Mouse (Mus musculus) yolk sac, embryonic 10.5 days (tissue): Measurements from ENCODE around the gene Copg2.

Experiments
- DNase-seq: peaks from one replicate; pipeline ENCODE4 v3.0.0-alpha.2; 2017; ENCODE audit warnings: low spot score

Copg2 gene

DNA sequence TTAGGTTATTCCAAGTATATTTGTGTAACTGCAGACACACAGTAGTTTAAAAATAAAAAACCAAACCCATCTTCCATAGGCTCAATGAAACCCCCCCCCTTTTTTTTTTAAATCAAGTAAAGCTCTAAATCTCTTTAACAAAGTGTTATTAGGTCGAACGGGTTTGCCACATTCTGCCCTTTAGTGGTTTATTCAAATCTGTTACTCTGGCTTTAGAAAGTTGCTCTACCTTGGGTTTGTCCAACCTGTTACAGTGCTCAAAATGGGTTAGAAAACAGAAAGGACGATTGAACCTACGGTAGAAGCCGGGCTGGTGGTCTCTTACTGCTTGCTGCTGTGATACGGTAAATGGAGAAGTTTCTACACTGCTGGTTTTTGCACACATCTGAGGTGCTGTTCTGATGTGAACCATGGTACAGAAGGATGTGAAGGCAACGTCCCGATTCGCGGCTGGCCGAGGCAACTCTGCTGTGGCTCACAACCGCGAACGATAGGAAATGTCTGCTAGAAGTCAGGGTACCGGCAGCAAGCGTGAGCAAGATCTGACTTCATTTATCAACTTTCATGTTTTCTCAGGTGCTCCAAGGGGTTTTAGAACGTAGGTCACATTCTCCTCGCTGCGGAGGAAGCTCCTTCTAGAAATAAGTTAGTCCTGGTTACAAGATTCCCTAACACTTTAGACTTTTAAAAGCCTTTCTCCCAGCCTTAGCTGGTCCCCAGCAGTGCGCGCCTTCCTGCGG lies 161.4 kb downstream of the Copg2 start:
- DNase-seq, result no peak

DNA sequence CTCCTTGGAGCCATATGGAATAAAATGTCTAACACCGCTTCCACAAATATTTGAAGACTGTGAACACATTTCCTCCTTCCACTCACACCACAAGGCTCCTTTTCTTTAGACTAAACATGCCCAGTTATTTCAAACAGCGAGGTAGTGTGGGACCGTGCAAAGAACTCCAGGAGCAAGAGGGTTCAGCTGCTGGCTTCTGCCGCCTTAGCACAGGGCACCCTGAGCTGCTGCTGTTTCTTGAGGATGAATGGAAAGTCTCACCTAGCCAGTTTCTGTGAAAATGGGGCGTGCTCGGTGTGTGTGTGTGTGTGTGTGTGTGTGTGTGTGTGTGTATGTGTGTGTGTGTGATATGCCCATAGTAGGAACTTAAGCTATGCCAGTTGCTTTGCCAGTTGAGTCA lies 162.1 kb downstream of the Copg2 start:
- no peak for DNase-seq

DNA sequence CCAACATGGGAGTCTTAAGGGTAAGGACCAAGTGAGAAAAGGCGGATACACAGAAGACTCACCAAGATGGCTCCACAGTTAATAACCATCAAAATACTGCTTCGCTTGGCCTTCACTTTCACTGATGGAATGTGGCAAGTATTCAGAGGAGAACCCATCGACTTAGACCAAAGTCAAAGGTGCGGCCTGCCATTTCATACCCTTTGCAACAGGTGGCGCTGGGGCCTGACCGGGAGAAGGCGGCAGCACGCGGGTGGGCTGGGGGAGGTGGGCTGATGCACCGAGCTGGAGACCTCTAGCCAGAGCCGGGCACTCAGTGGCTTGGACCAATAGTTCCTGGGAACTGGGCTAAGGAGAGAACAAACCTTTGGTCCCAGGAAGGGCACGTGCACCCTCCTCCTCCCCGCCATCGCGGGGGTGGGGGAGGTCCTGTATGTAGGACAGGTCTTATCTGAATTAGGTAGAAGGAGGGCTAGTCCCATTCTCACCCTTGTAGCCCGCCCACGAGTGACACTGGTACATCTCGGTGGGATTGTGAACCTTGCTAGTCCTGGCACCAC lies 163.9 kb downstream of the Copg2 start:
- no peak for DNase-seq

DNA sequence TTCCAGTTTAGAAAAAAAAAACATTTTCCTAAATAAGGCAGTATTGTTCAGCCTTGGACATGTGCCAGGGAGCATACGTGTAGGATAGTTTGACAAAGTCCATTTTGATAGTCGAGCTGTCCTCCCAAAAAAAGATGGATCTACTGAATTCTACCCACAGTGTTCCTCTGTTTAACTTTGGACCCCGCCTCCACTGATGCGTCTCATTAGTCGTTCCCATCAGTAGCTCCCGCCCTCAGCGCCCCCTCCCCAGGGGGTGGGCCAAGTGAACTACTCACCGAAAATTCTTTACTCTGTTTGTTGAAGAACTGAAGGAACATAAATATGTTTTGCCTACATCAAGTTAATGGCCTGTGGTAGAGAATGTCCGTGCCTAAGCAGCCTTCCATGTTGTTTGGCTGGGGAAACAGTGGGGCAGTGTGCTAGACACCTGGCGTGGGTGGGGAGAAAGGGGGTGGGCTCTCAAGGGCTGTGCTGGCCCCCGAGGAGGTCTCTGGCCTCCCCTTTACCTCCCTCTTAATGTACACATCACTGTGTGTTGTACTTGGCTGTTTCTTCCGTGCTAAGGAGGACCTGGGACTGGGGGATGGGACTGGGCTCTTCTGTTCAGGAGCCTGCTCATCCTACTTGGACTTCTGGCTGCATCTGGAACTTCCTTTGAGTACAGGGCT lies 166.2 kb downstream of the Copg2 start:
- DNase-seq, result no peak

DNA sequence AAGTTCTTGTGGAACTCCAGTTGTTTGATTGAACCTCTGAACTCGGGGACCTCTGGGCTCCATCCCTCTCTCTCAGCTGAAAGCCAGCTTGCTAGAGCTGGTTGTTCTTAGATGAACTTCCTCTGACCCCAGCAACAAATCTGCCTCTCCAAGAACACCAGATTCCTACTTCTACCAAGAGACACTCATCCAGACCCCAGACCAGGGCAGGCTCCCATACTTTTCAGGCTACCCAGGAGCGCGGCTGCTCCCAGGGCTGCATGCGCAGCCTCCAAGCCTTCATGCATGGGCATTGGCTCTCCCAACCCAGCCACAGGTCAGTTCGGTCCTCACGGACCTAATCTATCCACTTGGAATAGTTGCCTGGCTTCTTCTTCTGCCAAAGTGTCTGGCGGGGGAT lies 173.3 kb downstream of the Copg2 start, which contains the start of gene Mest:
TSS of gene Mest (plus strand) at position 217 of the 400 bp plus-strand sequence.
- no peak for DNase-seq

DNA sequence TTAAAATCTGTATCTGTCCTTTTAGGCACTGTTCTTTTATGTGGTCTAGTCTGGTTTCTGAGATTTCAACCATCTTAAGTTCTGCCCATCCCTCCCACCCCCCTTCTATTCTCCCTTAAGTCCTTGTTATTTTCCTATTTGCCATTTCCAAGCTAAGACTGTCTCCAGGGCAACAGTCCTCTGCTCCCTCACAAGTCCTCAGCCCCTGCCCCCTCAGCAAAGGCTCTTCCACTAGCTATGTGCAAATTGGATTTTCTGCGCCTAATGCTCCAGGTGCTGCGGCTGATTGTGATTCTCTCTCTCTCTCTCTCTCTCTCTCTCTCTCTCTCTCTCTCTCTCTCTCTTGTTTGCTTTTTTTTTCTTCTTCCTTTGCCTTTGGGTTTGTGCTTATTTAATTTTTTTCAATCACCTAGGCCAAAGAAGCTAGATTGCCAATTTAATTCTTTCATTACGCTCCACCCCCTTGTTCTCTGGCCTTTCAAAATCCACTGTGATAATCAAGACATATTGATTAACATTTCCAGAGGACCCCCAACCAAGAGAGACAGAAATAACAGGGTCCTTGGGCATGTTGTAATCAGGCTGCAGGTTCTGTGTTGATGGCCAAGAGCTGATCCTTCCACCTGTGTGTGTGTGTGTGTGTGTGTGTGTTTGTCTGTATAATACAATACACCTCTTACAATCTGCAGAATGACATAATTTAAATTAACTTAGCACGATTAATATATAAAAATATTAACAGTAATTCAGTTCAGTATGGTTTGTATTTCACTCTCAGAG lies 174.0 kb downstream of the Copg2 start:
- no peak for DNase-seq

DNA sequence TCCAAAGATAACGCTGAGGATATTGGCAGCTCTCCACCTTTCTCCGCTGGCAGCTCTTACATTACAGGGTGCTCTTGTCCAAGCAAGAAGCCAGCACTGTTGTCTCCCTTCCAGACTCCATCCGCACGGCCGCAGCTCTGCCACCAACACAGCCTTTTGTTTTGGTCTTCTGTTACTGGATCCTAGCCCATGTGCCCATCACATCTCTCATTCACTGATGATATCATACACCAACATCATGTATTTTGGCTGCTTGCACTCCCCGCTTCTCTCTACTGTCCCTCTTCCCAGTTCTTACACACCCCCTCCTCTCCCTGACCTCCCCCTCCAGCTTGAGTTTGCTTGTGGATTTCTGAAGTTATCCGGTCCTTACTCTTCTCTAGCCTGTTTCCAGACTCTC lies 179.8 kb downstream of the Copg2 start:
- DNase-seq, result no peak

DNA sequence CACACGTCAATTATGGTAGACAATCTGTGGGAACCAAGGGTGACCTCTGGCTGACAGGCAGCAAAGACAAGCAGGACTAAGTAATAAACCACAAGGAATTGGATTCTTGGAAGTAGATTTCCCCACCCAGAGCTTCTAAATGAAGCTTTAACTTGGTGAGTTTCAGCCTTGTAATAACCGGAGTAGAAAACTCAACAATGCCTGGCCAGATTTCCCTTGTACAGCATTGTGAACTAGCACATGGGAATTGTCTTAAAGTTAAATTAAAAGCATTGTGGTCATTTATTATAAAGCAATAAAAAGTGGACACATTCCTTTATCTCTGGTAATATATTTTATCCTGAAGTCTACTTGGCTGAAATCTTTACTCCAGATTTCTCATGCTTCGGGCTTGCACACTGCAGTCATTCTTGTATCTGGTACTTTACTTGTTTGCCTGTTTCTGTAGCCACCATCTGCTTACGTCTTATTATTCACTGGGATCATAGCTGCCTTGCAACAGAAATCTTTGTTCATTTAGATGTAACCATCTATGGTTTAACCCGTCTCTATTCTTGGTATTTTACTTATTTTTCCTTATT lies 181.6 kb downstream of the Copg2 start:
- no peak for DNase-seq

DNA sequence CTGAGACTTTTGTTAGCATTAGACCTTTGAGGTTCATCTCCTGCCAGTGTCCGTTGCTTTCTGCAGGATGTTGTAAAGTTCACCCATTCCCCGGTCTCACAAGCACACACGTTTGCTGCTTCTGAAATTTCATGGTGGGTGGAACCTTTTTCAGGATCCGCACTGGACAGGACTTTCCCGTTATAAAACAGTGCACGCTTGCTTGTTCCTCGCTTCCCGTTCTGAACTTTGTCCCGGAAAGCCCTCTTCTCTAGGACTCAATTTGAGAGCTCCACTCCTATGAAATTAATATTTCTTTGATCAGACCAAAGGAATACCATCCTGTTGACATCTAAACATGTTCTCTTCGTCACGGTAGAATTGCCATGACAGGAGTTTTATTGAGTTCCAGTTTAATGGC lies 182.7 kb downstream of the Copg2 start:
- no peak for DNase-seq

DNA sequence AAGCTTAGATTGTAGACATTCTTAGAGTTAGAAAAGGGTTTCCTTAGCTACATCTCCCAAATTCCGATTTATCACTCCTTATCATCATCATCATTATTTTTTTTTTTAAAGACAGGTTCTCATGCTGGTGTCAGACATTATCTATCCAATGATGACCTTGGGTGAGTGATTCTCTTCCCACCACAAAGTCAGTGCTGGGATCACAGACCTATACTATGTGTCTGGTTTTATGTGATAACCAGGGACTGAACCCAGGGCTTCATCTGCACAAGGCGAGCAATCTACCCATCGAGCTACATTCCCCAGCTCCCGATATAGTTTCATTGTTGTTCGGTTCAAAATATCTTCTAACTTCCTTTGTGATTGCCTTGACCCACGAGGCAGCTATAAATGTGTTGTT lies 183.1 kb downstream of the Copg2 start:
- no peak for DNase-seq

DNA sequence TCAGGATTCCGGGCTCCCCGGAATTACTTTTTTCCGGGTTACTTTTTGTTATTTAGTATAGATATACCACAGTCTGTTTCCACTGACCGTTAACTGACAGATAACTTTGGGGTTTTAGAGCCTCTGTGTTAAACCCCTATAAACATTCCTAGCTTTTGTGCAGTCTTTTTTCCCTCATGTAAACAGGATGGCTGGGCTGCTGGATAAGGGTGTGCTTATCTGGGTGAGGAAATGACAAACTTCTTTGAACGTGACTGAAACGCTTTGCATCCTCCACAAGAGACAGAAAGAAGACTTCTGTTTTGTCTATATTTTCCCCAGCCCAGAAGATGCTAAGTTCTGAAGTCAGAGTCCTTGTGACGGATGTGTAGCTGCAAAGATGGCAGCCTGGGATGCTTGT lies 184.1 kb downstream of the Copg2 start:
- DNase-seq, result no peak

DNA sequence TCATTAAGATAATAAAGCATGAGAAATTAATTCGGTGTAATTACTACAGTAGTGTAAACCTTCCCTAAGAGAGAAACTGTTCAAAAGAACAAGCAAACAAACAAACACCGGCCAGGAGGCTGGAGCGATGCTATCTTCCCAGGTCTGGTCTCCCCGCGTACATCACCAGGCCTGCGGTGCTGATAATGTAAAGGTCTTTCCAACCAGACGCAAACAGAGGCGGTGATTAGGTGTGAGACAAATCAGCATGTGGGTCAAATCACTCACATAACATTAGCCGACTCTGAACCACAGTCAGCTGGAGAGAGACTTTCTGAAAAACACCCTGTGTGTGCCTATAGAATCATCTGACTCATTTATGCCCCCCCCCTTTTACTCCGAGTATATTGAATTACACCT lies 185.2 kb downstream of the Copg2 start:
- no peak for DNase-seq

DNA sequence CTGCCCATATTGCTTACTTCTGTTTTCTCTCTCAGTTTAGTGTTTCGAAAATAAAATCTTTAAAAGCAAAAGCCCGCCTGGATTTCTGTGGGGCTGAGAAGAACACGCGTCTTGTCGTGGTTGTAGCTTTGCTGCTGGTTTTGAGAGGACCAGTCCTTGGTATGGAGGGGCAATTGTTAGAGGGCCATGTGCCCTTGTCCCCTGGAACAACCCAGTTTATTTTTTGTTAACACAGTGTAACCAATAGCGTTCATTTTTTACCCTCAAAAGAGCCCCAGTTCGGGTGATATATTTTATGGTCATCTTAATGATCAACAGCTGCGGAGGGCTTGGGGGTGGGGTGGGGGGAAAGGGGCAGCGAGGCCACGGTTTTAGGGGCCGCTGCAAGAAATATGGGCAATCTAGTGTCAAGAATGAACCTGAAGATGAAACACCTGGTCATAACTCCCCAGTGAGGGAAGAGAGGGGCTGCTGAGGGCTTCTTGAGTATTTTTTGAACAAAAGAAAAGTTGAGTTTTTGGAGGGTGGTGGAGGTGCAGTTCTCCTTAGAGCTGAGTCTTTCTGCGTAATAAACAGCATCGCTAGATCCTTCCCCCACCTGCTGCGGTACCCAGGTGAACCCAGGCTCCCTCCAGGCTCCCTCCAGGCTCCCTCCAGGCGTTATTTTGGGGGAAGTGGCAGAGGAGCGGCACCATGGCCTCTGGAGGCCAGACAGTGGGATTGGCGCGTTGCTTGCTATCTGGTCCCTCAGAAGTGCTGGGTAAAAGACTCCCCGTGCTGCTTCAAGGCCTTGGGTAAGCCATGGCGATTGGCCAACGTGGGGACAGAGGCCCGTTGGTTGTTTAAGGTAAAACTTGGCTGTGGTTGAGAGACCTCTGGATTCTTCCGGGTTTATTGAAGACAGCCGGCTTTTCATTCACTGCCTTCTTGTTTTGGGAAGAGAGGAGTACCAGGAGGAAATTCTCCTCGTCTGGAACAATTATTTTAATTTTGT lies 185.9 kb downstream of the Copg2 start:
- no peak for DNase-seq

DNA sequence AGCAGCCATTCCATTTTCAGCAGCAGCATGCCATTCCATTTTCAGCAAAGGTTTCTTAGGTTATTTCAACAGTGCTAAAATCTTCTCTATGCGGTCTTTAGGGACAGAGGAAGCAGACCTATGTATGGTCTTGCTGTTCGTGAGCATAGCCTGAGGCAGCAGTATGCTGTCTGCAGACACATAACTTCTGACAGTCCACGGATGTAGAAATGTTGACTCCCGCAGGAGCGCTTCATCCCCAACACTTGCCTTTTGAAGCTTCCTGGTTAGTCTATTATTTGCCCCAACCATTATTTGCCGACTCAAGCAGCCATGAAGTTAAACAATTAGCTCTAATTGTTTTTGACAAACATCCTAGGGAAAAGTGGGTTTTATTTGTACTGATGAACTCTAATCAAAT lies 187.5 kb downstream of the Copg2 start:
- DNase-seq, result no peak

DNA sequence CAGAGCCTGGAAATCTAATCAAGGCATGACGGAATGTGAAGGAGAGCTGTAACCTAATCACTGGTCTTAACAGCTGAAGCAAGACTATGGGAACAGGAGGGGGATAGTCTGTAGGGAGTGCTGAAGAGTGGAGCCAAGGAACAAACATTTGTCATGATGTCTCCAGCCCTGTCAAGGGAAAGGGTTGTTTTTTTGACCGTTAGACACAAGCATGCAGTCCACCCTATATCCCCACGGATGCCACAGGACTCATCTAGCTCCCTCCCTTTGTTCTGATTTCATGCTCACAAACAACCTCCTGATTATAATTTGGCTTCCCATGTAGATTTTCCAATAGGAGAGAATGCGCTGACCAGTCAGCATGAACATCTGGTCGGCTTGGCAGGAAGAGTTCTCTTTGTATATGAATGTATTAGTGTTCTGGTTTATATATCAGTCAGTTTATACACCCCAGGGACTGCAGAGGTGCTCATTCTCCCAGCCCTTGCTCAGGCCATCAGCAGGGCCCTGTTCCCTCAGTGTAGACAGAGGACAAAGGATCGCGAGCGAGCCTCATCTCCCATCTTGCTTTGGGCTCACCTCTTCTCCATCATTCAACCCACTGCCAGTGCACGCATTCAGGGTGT lies 192.5 kb downstream of the Copg2 start:
- no peak for DNase-seq

DNA sequence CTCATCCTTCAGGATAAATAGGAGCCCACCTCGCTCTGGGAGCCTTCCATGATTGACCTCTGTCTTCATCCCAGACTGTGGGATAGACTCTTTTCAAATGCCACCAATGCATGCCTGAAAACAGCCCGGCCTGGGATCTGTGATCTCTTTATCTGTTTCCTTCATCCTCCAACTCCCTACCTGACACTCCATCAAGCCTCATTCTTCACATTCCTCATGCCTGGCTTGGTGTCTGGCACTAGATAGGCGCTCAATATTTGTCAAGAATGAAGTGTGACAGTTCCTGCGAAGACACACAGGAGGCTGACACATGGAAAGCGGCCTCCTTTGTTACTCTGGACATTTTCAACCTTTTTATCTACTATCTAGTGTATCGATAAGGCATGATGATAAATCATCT lies 193.1 kb downstream of the Copg2 start:
- DNase-seq, result no peak

DNA sequence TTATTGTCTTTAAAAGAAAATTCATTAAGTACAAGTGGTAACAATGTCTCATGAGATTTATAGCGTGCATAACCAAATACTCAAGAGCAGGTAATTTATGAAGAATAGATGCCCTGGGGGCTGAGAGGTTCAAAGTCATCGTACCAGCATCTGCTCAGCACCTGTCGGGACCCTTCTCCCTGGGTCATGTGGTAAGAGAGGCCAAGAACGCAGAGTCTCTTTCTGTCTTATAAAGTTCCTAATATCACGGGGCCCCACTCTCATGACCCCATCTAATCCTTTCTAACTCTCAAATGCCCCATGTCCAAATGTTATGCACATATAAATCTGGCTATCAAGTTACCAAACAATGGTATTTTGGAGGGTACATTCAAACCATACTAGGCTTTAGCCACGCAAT lies 193.7 kb downstream of the Copg2 start:
- no peak for DNase-seq

DNA sequence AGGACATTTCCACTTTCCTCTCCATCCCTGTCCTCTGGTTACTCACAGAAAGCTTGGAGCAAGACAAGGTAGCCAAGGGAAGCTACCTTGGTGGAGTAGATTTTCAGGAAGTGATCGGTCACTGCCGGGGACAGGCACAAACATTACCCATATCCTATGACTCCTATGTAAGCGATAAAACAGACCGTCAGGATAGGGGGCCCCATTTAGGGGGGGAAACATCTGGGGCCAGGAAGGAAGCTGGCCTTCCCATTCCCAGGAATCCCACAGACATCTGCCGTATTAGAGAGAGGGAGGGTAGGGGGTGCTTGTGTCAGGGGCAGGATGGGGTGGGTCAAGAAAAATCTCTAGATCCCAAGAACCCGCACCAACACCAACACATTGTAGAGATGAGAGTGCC lies 196.4 kb downstream of the Copg2 start:
- DNase-seq, result peak; percentile 39

DNA sequence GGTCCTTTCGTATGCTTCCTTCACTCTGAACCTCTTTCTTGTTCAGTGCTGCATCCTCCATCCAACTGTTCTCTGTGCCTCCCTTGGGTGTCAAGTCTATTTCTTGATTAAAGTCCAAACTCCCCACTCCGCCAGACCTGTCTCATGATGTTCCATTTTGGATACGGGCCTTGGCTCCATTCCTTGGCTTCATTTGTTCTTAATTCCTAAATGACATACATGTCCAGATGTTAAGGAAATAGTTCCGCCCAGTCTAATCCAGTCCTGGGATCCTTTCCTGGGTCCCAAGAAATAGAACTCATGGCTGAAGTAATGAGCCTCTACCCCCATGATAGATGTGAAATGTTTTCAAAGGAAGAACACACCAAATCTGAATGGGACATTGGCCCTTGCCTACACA lies 198.6 kb downstream of the Copg2 start:
- no peak for DNase-seq
